Mouse (Mus musculus): ENCODE measurements around the gene Cd36. TPM values are rescaled to one million over a fixed set of nuclear protein-coding genes. Genes with fewer than 3 reads are reported as not detected.
"Not testable (repeated sequence)": the region's sequence is repeated elsewhere in the genome, so short reads cannot be mapped to it uniquely, and the experiment has no call there.

Gene Cd36
- polyA plus RNA-seq, 1 experiment from 2014 or later = 19.3 TPM

GRCm38 (mm10) chr5:17898948-17899347, 10.3 kb upstream of the Cd36 start:
- ATAC-seq (replicated peaks; ENCODE audit: low FRiP score, low TSS enrichment, low read depth) (no peak), DNase-seq (ENCODE audit: low spot score) (no peak)
- H3K27me3 ChIP-seq (replicated peaks; ENCODE audit: control insufficient read depth, insufficient read depth, low read length) = no peaks in the 10 kb centered on the region
- no peak overlapping the region for H3K27ac ChIP-seq (ENCODE audit: low read depth)
- H3K4me1 ChIP-seq (replicated peaks; ENCODE audit: control insufficient read depth, insufficient read depth, low read length) = no peaks in the 10 kb centered on the region
- H3K9ac ChIP-seq (ENCODE audit: low read length) = no peak overlapping the region
- no peak overlapping the region for H3K4me2 ChIP-seq (ENCODE audit: low read length)
- WGBS = 51% methylated on average over 3 of the region's 3 CpGs
- H3K4me3 ChIP-seq (ENCODE audit: low read depth, low read length) = no peak overlapping the region
- no peaks in the 10 kb centered on the region for H3K36me3 ChIP-seq (ENCODE audit: control insufficient read depth, insufficient read depth, low read length)
- no peaks in the 10 kb centered on the region for H3K9me3 ChIP-seq (ENCODE audit: control insufficient read depth, low read length)

GRCm38 (mm10) chr5:17897641-17898040, 9.0 kb upstream of the Cd36 start:
- H3K9ac ChIP-seq (ENCODE audit: low read length); H3K9me3 ChIP-seq (ENCODE audit: control insufficient read depth, low read length); H3K4me2 ChIP-seq (ENCODE audit: low read length); H3K27ac ChIP-seq (ENCODE audit: low read depth); H3K4me1 ChIP-seq (replicated peaks; ENCODE audit: control insufficient read depth, insufficient read depth, low read length); DNase-seq (ENCODE audit: low spot score); H3K4me3 ChIP-seq (ENCODE audit: low read depth, low read length); ATAC-seq (replicated peaks; ENCODE audit: low FRiP score, low TSS enrichment, low read depth); H3K36me3 ChIP-seq (ENCODE audit: control insufficient read depth, insufficient read depth, low read length); H3K27me3 ChIP-seq (replicated peaks; ENCODE audit: control insufficient read depth, insufficient read depth, low read length): not testable (repeated sequence)
- 89% methylated on average over 5 of the region's 5 CpGs for WGBS

- no peak for ATAC-seq (replicated peaks; ENCODE audit: low FRiP score, low TSS enrichment, low read depth)
- Histone ChIP-seq H3K27me3 (replicated peaks; ENCODE audit: control insufficient read depth, insufficient read depth, low read length) (no peaks in the 10 kb centered on the region), H3K36me3 (ENCODE audit: control insufficient read depth, insufficient read depth, low read length) (no peaks in the 10 kb centered on the region), H3K9ac (ENCODE audit: low read length) (no peak overlapping the region), H3K4me3 (ENCODE audit: low read depth, low read length) (no peak overlapping the region), H3K9me3 (ENCODE audit: control insufficient read depth, low read length) (no peaks in the 10 kb centered on the region), H3K4me2 (ENCODE audit: low read length) (no peak overlapping the region), H3K4me1 (replicated peaks; ENCODE audit: control insufficient read depth, insufficient read depth, low read length) (no peaks in the 10 kb centered on the region), H3K27ac (ENCODE audit: low read depth) (no peak overlapping the region)
- DNase-seq (ENCODE audit: low spot score) = no peak
- 73% methylated on average over 2 of the region's 2 CpGs for WGBS
Measured at GRCm38 (mm10) chr5:17893577-17894172, 5.1 kb upstream of the Cd36 start.

- Histone ChIP-seq H3K27me3 (replicated peaks; ENCODE audit: control insufficient read depth, insufficient read depth, low read length) (no peaks in the 10 kb centered on the region), H3K9me3 (ENCODE audit: control insufficient read depth, low read length) (no peaks in the 10 kb centered on the region), H3K27ac (ENCODE audit: low read depth) (no peak overlapping the region), H3K4me2 (ENCODE audit: low read length) (no peak overlapping the region), H3K4me1 (replicated peaks; ENCODE audit: control insufficient read depth, insufficient read depth, low read length) (no peaks in the 10 kb centered on the region), H3K9ac (ENCODE audit: low read length) (no peak overlapping the region), H3K36me3 (ENCODE audit: control insufficient read depth, insufficient read depth, low read length) (no peaks in the 10 kb centered on the region), H3K4me3 (ENCODE audit: low read depth, low read length) (no peak overlapping the region)
- WGBS = 86% methylated on average over 1 of the region's 1 CpGs
- DNase-seq (ENCODE audit: low spot score) = no peak
- ATAC-seq (replicated peaks; ENCODE audit: low FRiP score, low TSS enrichment, low read depth) = no peak
Measured at GRCm38 (mm10) chr5:17889291-17889690, 690 bp upstream of the Cd36 start.

GRCm38 (mm10) chr5:17886377-17886776, 2.2 kb downstream of the Cd36 start:
- 51% methylated on average over 3 of the region's 3 CpGs for WGBS
- DNase-seq (ENCODE audit: low spot score) = no peak

GRCm38 (mm10) chr5:17883357-17883875, 5.2 kb downstream of the Cd36 start:
- WGBS = 62% methylated on average over 3 of the region's 3 CpGs
- no peaks in the 10 kb centered on the region for H3K9me3 ChIP-seq (ENCODE audit: control insufficient read depth, low read length)
- H3K4me1 ChIP-seq (replicated peaks; ENCODE audit: control insufficient read depth, insufficient read depth, low read length) = no peaks in the 10 kb centered on the region
- H3K4me2 ChIP-seq (ENCODE audit: low read length) = no peak overlapping the region
- H3K9ac ChIP-seq (ENCODE audit: low read length) = no peak overlapping the region
- DNase-seq (ENCODE audit: low spot score) = no peak
- no peaks in the 10 kb centered on the region for H3K27me3 ChIP-seq (replicated peaks; ENCODE audit: control insufficient read depth, insufficient read depth, low read length)
- no peak for ATAC-seq (replicated peaks; ENCODE audit: low FRiP score, low TSS enrichment, low read depth)
- no peak overlapping the region for H3K4me3 ChIP-seq (ENCODE audit: low read depth, low read length)
- H3K27ac ChIP-seq (ENCODE audit: low read depth) = no peak overlapping the region
- H3K36me3 ChIP-seq (ENCODE audit: control insufficient read depth, insufficient read depth, low read length) = no peaks in the 10 kb centered on the region

More at GRCm38 (mm10) chr5:17886377-17886776, 2.2 kb downstream of the Cd36 start:
- H3K9ac ChIP-seq (ENCODE audit: low read length) = no peak overlapping the region
- H3K4me3 ChIP-seq (ENCODE audit: low read depth, low read length) = no peak overlapping the region
- H3K36me3 ChIP-seq (ENCODE audit: control insufficient read depth, insufficient read depth, low read length) = no peaks in the 10 kb centered on the region
- no peaks in the 10 kb centered on the region for H3K9me3 ChIP-seq (ENCODE audit: control insufficient read depth, low read length)
- H3K4me2 ChIP-seq (ENCODE audit: low read length) = no peak overlapping the region
- no peaks in the 10 kb centered on the region for H3K27me3 ChIP-seq (replicated peaks; ENCODE audit: control insufficient read depth, insufficient read depth, low read length)
- no peak for ATAC-seq (replicated peaks; ENCODE audit: low FRiP score, low TSS enrichment, low read depth)
- no peaks in the 10 kb centered on the region for H3K4me1 ChIP-seq (replicated peaks; ENCODE audit: control insufficient read depth, insufficient read depth, low read length)
- H3K27ac ChIP-seq (ENCODE audit: low read depth) = no peak overlapping the region

- Histone ChIP-seq H3K9ac (ENCODE audit: low read length) (no peak overlapping the region), H3K36me3 (ENCODE audit: control insufficient read depth, insufficient read depth, low read length) (no peaks in the 10 kb centered on the region), H3K9me3 (ENCODE audit: control insufficient read depth, low read length) (no peaks in the 10 kb centered on the region), H3K27ac (ENCODE audit: low read depth) (no peak overlapping the region), H3K27me3 (replicated peaks; ENCODE audit: control insufficient read depth, insufficient read depth, low read length) (no peaks in the 10 kb centered on the region), H3K4me2 (ENCODE audit: low read length) (no peak overlapping the region), H3K4me3 (ENCODE audit: low read depth, low read length) (no peak overlapping the region), H3K4me1 (replicated peaks; ENCODE audit: control insufficient read depth, insufficient read depth, low read length) (no peaks in the 10 kb centered on the region)
- 74% methylated on average over 2 of the region's 2 CpGs for WGBS
- ATAC-seq (replicated peaks; ENCODE audit: low FRiP score, low TSS enrichment, low read depth) (no peak), DNase-seq (ENCODE audit: low spot score) (no peak)
Measured at GRCm38 (mm10) chr5:17881542-17881896, 7.1 kb downstream of the Cd36 start.

- peak; percentile 55; the same call in 1 of the 2 replicates for ATAC-seq (replicated peaks; ENCODE audit: low FRiP score, low TSS enrichment, low read depth)
- no peak overlapping the region for H3K4me2 ChIP-seq (ENCODE audit: low read length)
- H3K4me3 ChIP-seq (ENCODE audit: low read depth, low read length) = no peak overlapping the region
- H3K9ac ChIP-seq (ENCODE audit: low read length) = no peak overlapping the region
- DNase-seq (ENCODE audit: low spot score) = no peak
- WGBS = 75% methylated on average over 4 of the region's 4 CpGs
- H3K27ac ChIP-seq (ENCODE audit: low read depth) = no peak overlapping the region
- no peaks in the 10 kb centered on the region for H3K4me1 ChIP-seq (replicated peaks; ENCODE audit: control insufficient read depth, insufficient read depth, low read length)
- no peaks in the 10 kb centered on the region for H3K27me3 ChIP-seq (replicated peaks; ENCODE audit: control insufficient read depth, insufficient read depth, low read length)
- H3K36me3 ChIP-seq (ENCODE audit: control insufficient read depth, insufficient read depth, low read length) = no peaks in the 10 kb centered on the region
- no peaks in the 10 kb centered on the region for H3K9me3 ChIP-seq (ENCODE audit: control insufficient read depth, low read length)
Measured at GRCm38 (mm10) chr5:17880799-17881541, 7.6 kb downstream of the Cd36 start.

- 79% methylated on average over 1 of the region's 1 CpGs for WGBS
- no peaks in the 10 kb centered on the region for H3K27me3 ChIP-seq (replicated peaks; ENCODE audit: control insufficient read depth, insufficient read depth, low read length)
- DNase-seq (ENCODE audit: low spot score) = no peak
- no peak for ATAC-seq (replicated peaks; ENCODE audit: low FRiP score, low TSS enrichment, low read depth)
- H3K4me2 ChIP-seq (ENCODE audit: low read length) = no peak overlapping the region
- H3K36me3 ChIP-seq (ENCODE audit: control insufficient read depth, insufficient read depth, low read length) = no peaks in the 10 kb centered on the region
- H3K9me3 ChIP-seq (ENCODE audit: control insufficient read depth, low read length) = no peaks in the 10 kb centered on the region
- H3K27ac ChIP-seq (ENCODE audit: low read depth) = no peak overlapping the region
- H3K9ac ChIP-seq (ENCODE audit: low read length) = no peak overlapping the region
- no peak overlapping the region for H3K4me3 ChIP-seq (ENCODE audit: low read depth, low read length)
- no peaks in the 10 kb centered on the region for H3K4me1 ChIP-seq (replicated peaks; ENCODE audit: control insufficient read depth, insufficient read depth, low read length)
Measured at GRCm38 (mm10) chr5:17879924-17880323, 8.7 kb downstream of the Cd36 start.

Data from intestine, embryonic 14.5 days (tissue).